Mouse (Mus musculus): Measurements from ENCODE around the gene Mall.

DNA sequence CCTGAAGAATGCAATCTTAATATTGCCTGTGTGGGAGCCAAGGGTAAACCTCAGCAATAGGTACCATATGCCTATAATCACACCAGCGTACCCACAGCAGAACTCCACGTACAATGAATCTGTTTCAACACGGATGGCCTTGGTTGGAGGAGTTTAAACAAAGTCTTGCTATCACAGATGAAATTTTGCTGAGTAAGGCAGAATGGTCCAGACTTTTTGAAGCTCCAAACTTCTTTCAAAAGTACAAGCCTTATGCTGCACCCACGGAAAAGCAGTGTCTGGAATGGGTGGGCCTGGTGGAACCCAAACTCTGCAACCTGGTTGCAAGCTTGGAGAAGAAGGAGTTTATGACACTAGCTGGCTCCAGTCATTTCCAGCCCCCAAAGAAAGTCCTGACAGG, 40.5 kb downstream of the Mall start:
- TF ChIP-seq CTCF (conservative IDR thresholded peaks at IDR 0.05; ENCODE audit: low read length) (no peak), NANOG (IDR thresholded peaks at IDR 0.05; ENCODE audit: borderline replicate concordance, low read length) (no peak), POU5F1 (IDR thresholded peaks at IDR 0.05; ENCODE audit: borderline replicate concordance, low read length) (no peak)
